Mouse (Mus musculus) telencephalon, adult 2 months (tissue): ENCODE measurements at regions not wholly inside any gene's neighbourhood (a gene's known extent, or its start where the extent isn't known, plus 50 kb on each side); places are given as distances from the start of the nearest gene placed in this dataset.
"Not testable (repeated sequence)": the region's sequence is repeated elsewhere in the genome, so short reads cannot be mapped to it uniquely, and the experiment has no call there.

ENCODE experiments used
- DNase-seq: peaks from one replicate; pipeline ENCODE4 v3.0.0-alpha.2; 2011; ENCODE audit warnings: low read depth, low spot score

- DNase-seq, result no peak
These were observed 206.3 kb upstream of the Spef2 start for GRCm38 (mm10) chr15:9954941-9955340.

GRCm38 (mm10) chr15:9974999-9975398, 202.0 kb upstream of the Prlr start:
- DNase-seq, result no peak

GRCm38 (mm10) chr15:10011289-10012234, 165.5 kb upstream of the Prlr start:
- DNase-seq, result peak; percentile 48

GRCm38 (mm10) chr15:10017216-10017615, 159.8 kb upstream of the Prlr start:
- no peak for DNase-seq

- DNase-seq, result no peak
These were observed 147.1 kb upstream of the Prlr start for GRCm38 (mm10) chr15:10029902-10030301.

- DNase-seq, result no peak
These were observed 141.5 kb upstream of the Prlr start for GRCm38 (mm10) chr15:10035561-10035960.

GRCm38 (mm10) chr15:10036576-10036975, 140.5 kb upstream of the Prlr start:
- DNase-seq, result not testable (repeated sequence)

GRCm38 (mm10) chr15:10073580-10073979, 103.5 kb upstream of the Prlr start:
- DNase-seq, result no peak

GRCm38 (mm10) chr15:10074916-10075315, 102.1 kb upstream of the Prlr start:
- DNase-seq, result no peak

- DNase-seq, result no peak
These were observed 101.5 kb upstream of the Prlr start for GRCm38 (mm10) chr15:10075391-10076060.

- no peak for DNase-seq
These were observed 101.0 kb upstream of the Prlr start for GRCm38 (mm10) chr15:10076061-10076400.

- DNase-seq, result no peak
These were observed 98.6 kb upstream of the Prlr start for GRCm38 (mm10) chr15:10078434-10078833.

- no peak for DNase-seq
These were observed 97.5 kb upstream of the Prlr start for GRCm38 (mm10) chr15:10079510-10079909.

- no peak for DNase-seq
These were observed 88.3 kb upstream of the Prlr start for GRCm38 (mm10) chr15:10088691-10089090.

- no peak for DNase-seq
These were observed 86.5 kb upstream of the Prlr start for GRCm38 (mm10) chr15:10090384-10091092.

- no peak for DNase-seq
These were observed 73.7 kb upstream of the Prlr start for GRCm38 (mm10) chr15:10103350-10103749.

- DNase-seq, result not testable (repeated sequence)
These were observed 71.6 kb upstream of the Prlr start for GRCm38 (mm10) chr15:10105211-10105976.

GRCm38 (mm10) chr15:10106853-10107252, 70.2 kb upstream of the Prlr start:
- DNase-seq, result no peak
